Mouse (Mus musculus) spleen, adult 2 months (tissue): ENCODE results near the gene Tnp2.

Experiments
- CTCF ChIP-seq: fragments of 200-500 bp; IDR thresholded peaks from 2 replicates; pipeline ENCODE4 v1.5.1; 2011; ENCODE audit warnings: mild to moderate bottlenecking, inconsistent platforms; ENCODE audit not compliant: insufficient read depth, insufficient read length, insufficient replicate concordance; ENCODE audit errors: extremely low read depth
- POLR2A ChIP-seq: fragments of 200-500 bp; IDR thresholded peaks from 2 replicates; pipeline ENCODE4 v1.6.1; 2011; ENCODE audit warnings: low read depth, low read length, inconsistent platforms

DNA sequence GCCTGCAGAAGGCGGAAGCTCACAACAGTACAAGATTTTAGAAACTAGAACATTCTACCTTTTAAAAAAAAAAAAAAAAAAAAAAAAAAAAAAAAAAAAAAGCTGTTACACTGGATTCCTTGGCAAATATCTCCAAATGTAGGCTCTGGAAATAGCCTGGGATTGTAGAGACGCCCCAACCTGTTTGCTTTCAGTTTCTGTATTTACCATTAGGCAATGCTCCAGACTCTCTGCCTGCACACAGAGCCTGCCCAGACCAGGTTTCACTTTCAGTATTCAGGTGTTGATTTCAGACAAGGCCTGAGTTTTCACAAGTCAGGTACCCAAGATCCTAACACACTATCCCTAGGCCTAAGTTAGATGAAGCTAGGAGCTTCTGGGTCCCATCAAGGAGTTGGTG, 47.4 kb downstream of the Tnp2 start:
- TF ChIP-seq CTCF (no peak), POLR2A (no peak)
